Mouse (Mus musculus): ENCODE data around the gene Sdk1. TPM values are rescaled to one million over a fixed set of nuclear protein-coding genes. Genes with fewer than 3 reads are reported as not detected.

Gene Sdk1
- polyA plus RNA-seq, 1 experiment from 2014 or later: 0.71 TPM

GRCm38 (mm10) chr5:141880661-141881060, 639.4 kb downstream of the Sdk1 start:
- no peak for ATAC-seq
- Histone ChIP-seq H3K9ac (no peak overlapping the region), H3K36me3 (ENCODE audit: poor library complexity, severe bottlenecking) (no peaks in the 10 kb centered on the region), H3K27ac (no peak overlapping the region), H3K4me3 (no peak overlapping the region), H3K4me2 (no peak overlapping the region), H3K27me3 (no peaks in the 10 kb centered on the region), H3K4me1 (peaks cover 6% of the 10 kb centered on the region; the same call in 1 of the 2 replicates), H3K9me3 (replicated peaks) (no peaks in the 10 kb centered on the region)
- WGBS: 64% methylated on average over 5 of the region's 5 CpGs

DNA sequence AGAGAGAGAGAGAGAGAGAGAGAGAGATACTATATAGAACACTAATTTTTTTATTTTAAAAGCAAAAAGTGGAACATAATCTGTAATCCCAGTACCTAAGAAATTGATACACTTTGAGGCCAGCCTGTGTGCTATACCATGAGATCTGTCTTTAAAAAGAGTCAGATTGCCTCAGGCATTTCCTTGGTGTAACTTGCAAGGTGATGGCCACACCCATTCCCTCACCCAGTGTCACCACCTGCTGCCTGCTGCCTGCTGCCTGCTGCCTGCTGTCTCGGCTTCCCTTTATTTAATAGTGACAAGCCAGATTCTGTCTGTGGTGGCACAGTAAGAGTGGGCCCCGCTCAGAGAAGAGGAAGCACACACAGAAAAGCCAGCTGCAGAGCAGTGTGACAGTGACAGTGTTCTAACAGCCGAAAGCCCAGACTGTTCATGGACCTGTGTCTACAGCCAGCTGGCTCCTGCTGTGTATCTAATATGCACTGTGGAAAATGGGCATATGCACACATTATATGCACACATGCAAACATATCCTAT, 642.9 kb downstream of the Sdk1 start:
- peak; percentile 41; the same call in 1 of the 2 replicates for ATAC-seq
- Histone ChIP-seq H3K27me3 (no peaks in the 10 kb centered on the region), H3K27ac (no peak overlapping the region), H3K4me2 (no peak overlapping the region), H3K9me3 (replicated peaks) (no peaks in the 10 kb centered on the region), H3K36me3 (ENCODE audit: poor library complexity, severe bottlenecking) (no peaks in the 10 kb centered on the region), H3K4me3 (no peak overlapping the region), H3K4me1 (peaks cover 17% of the 10 kb centered on the region), H3K9ac (no peak overlapping the region)
- 35% methylated on average over 3 of the region's 3 CpGs for WGBS

GRCm38 (mm10) chr5:141886006-141886405, 644.7 kb downstream of the Sdk1 start:
- Histone ChIP-seq H3K4me1 (peaks cover 32% of the 10 kb centered on the region), H3K36me3 (ENCODE audit: poor library complexity, severe bottlenecking) (no peaks in the 10 kb centered on the region), H3K9me3 (replicated peaks) (no peaks in the 10 kb centered on the region), H3K27me3 (no peaks in the 10 kb centered on the region), H3K9ac (no peak overlapping the region), H3K27ac (no peak overlapping the region), H3K4me2 (no peak overlapping the region), H3K4me3 (no peak overlapping the region)
- 55% methylated on average over 10 of the region's 10 CpGs for whole genome bisulfite sequencing
- 0 out of 2 replicates have a peak, but pooled peaks have one; percentile 21 for ATAC-seq

DNA sequence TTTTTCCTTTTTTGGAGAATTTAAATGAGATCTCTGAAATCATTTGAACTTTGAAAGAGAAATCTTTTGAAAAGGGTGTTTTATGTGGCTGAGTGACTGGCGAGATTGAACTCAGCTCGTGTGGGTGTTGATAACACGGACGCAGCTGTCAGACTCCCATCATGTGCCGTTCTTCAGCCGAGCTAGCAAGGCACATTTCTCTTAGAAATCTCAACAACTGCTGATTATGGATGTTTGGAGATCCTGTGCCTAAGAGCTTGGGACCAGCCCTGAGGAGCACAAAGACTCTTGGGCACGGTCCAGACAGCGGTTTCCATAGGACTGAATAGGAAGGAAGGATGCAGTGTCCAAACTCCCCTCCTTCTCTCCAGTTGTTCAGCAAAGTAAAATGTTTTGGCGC, 648.5 kb downstream of the Sdk1 start:
- no peak overlapping the region for H3K27ac ChIP-seq
- peak overlapping the region; percentile 19 for H3K4me2 ChIP-seq
- peak; percentile 19; the same call in 1 of the 2 replicates for ATAC-seq

GRCm38 (mm10) chr5:141896402-141896801, 655.1 kb downstream of the Sdk1 start:
- no peak overlapping the region for H3K4me3 ChIP-seq
- WGBS: 83% methylated on average over 8 of the region's 8 CpGs
- H3K27me3 ChIP-seq: no peaks in the 10 kb centered on the region
- H3K36me3 ChIP-seq (ENCODE audit: poor library complexity, severe bottlenecking): no peaks in the 10 kb centered on the region
- H3K27ac ChIP-seq: no peak overlapping the region
- no peak overlapping the region for H3K9ac ChIP-seq
- H3K4me1 ChIP-seq: no peaks in the 10 kb centered on the region
- no peak for ATAC-seq
- 0 out of 2 replicates have a peak, but pooled peaks cover 3% of the 10 kb centered on the region for H3K9me3 ChIP-seq (replicated peaks)
- no peak overlapping the region for H3K4me2 ChIP-seq

More for the DNA sequence above, 648.5 kb downstream of the Sdk1 start:
- WGBS: 18% methylated on average over 9 of the region's 9 CpGs
- no peaks in the 10 kb centered on the region for H3K27me3 ChIP-seq
- no peak overlapping the region for H3K4me3 ChIP-seq
- no peaks in the 10 kb centered on the region for H3K36me3 ChIP-seq (ENCODE audit: poor library complexity, severe bottlenecking)
- H3K9ac ChIP-seq: no peak overlapping the region
- H3K4me1 ChIP-seq: peaks cover 28% of the 10 kb centered on the region
- H3K9me3 ChIP-seq (replicated peaks): no peaks in the 10 kb centered on the region

- no peaks in the 10 kb centered on the region for H3K4me1 ChIP-seq
- H3K36me3 ChIP-seq (ENCODE audit: poor library complexity, severe bottlenecking): no peaks in the 10 kb centered on the region
- no peak overlapping the region for H3K4me2 ChIP-seq
- 51% methylated on average over 2 of the region's 2 CpGs for WGBS
- no peaks in the 10 kb centered on the region for H3K27me3 ChIP-seq
- 0 out of 2 replicates have a peak, but pooled peaks cover 3% of the 10 kb centered on the region for H3K9me3 ChIP-seq (replicated peaks)
- no peak for ATAC-seq
- H3K9ac ChIP-seq: no peak overlapping the region
- H3K27ac ChIP-seq: no peak overlapping the region
- H3K4me3 ChIP-seq: no peak overlapping the region
Measured at GRCm38 (mm10) chr5:141897481-141897880, 656.2 kb downstream of the Sdk1 start.

- ATAC-seq: no peak
- WGBS: 93% methylated on average over 7 of the region's 7 CpGs
- H3K27ac ChIP-seq: no peak overlapping the region
- no peaks in the 10 kb centered on the region for H3K4me1 ChIP-seq
- no peaks in the 10 kb centered on the region for H3K27me3 ChIP-seq
- no peaks in the 10 kb centered on the region for H3K36me3 ChIP-seq (ENCODE audit: poor library complexity, severe bottlenecking)
- no peak overlapping the region for H3K9ac ChIP-seq
- no peak overlapping the region for H3K4me3 ChIP-seq
- no peak overlapping the region for H3K4me2 ChIP-seq
- 0 out of 2 replicates have a peak, but pooled peaks cover 3% of the 10 kb centered on the region for H3K9me3 ChIP-seq (replicated peaks)
Measured at GRCm38 (mm10) chr5:141899751-141900150, 658.5 kb downstream of the Sdk1 start.

DNA sequence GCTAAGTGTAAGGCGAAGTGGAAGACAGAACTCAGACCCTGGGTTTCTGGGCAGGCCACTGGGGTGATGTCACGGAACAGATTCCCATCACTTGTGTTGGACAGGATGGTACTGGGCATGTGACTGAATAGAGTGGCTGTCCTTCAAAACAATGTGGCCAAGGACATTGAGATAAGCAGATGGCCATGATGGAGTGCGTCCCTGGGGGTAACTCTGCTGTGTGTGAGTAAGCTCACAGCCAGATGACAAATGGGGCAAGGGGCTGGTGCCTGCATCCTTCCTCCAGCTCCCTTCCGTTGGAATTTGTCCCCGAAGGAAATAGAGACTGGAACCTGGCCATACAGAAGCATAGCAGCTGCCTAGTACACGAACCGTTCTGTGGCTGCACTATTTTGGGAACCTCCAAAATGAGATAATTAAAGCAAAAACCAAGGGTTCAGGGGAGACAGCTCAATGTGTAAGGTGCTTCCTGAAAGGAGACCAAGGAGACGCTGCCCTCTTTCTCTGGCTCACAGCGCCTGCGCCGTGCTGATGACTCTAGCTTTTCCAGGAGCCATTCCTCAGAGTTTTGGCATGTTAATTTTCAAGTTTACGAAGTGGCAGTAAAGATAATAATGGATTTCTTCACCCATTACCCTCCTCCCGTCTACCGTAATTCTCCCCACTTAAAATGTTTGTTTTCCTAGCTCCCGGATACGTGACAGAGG, 661.4 kb downstream of the Sdk1 start:
- ATAC-seq: no peak
- Histone ChIP-seq H3K36me3 (ENCODE audit: poor library complexity, severe bottlenecking) (no peaks in the 10 kb centered on the region), H3K27ac (no peak overlapping the region), H3K27me3 (no peaks in the 10 kb centered on the region), H3K4me3 (no peak overlapping the region), H3K9me3 (replicated peaks) (0 out of 2 replicates have a peak, but pooled peaks cover 3% of the 10 kb centered on the region), H3K9ac (no peak overlapping the region), H3K4me1 (no peaks in the 10 kb centered on the region), H3K4me2 (no peak overlapping the region)
- WGBS: 80% methylated on average over 16 of the region's 16 CpGs

GRCm38 (mm10) chr5:141910444-141910843, 669.2 kb downstream of the Sdk1 start:
- Histone ChIP-seq H3K9me3 (replicated peaks) (no peaks in the 10 kb centered on the region), H3K36me3 (ENCODE audit: poor library complexity, severe bottlenecking) (no peaks in the 10 kb centered on the region), H3K4me1 (peaks cover 8% of the 10 kb centered on the region; the same call in 1 of the 2 replicates), H3K4me2 (no peak overlapping the region), H3K4me3 (no peak overlapping the region), H3K27me3 (no peaks in the 10 kb centered on the region), H3K9ac (no peak overlapping the region), H3K27ac (no peak overlapping the region)
- ATAC-seq: no peak
- WGBS: 88% methylated on average over 3 of the region's 3 CpGs

- Histone ChIP-seq H3K4me1 (peaks cover 8% of the 10 kb centered on the region; the same call in 1 of the 2 replicates), H3K9me3 (replicated peaks) (no peaks in the 10 kb centered on the region), H3K27me3 (no peaks in the 10 kb centered on the region), H3K36me3 (ENCODE audit: poor library complexity, severe bottlenecking) (no peaks in the 10 kb centered on the region), H3K27ac (no peak overlapping the region), H3K4me2 (no peak overlapping the region), H3K9ac (no peak overlapping the region), H3K4me3 (no peak overlapping the region)
- 58% methylated on average over 8 of the region's 8 CpGs for WGBS
- no peak for ATAC-seq
Measured at GRCm38 (mm10) chr5:141910886-141911285, 669.6 kb downstream of the Sdk1 start.

GRCm38 (mm10) chr5:141912881-141913280, 671.6 kb downstream of the Sdk1 start:
- H3K27ac ChIP-seq: peak overlapping the region; percentile 12; the same call in 1 of the 2 replicates
- no peaks in the 10 kb centered on the region for H3K9me3 ChIP-seq (replicated peaks)
- no peaks in the 10 kb centered on the region for H3K36me3 ChIP-seq (ENCODE audit: poor library complexity, severe bottlenecking)
- no peaks in the 10 kb centered on the region for H3K27me3 ChIP-seq
- WGBS: 44% methylated on average over 7 of the region's 7 CpGs
- no peak overlapping the region for H3K4me2 ChIP-seq
- no peak for ATAC-seq
- H3K4me1 ChIP-seq: peaks cover 8% of the 10 kb centered on the region; the same call in 1 of the 2 replicates
- H3K4me3 ChIP-seq: no peak overlapping the region
- H3K9ac ChIP-seq: no peak overlapping the region

GRCm38 (mm10) chr5:141916954-141917353, 675.7 kb downstream of the Sdk1 start:
- no peak overlapping the region for H3K9ac ChIP-seq
- 41% methylated on average over 2 of the region's 2 CpGs for WGBS
- H3K27me3 ChIP-seq: no peaks in the 10 kb centered on the region
- H3K27ac ChIP-seq: no peak overlapping the region
- 0 out of 2 replicates have a peak, but pooled peaks have one; percentile 19 for ATAC-seq
- no peaks in the 10 kb centered on the region for H3K9me3 ChIP-seq (replicated peaks)
- H3K4me3 ChIP-seq: no peak overlapping the region
- no peak overlapping the region for H3K4me2 ChIP-seq
- peaks cover 8% of the 10 kb centered on the region; the same call in 1 of the 2 replicates for H3K4me1 ChIP-seq
- no peaks in the 10 kb centered on the region for H3K36me3 ChIP-seq (ENCODE audit: poor library complexity, severe bottlenecking)
